Mouse (Mus musculus): Measurements from ENCODE around the gene Lrrc23.

Gene Lrrc23

GRCm38 (mm10) chr6:124732476-124733370 is 46.8 kb downstream of the Lrrc23 start:
- in situ Hi-C loops (cut with MboI; ENCODE audit: low pct_unique_long_range_greater_than_20kb in 1 of 2, low sequenced_read_pairs in 2 of 2, unreplicated experiment in 1 of 2): no loop called here

- in situ Hi-C loops (cut with MboI; ENCODE audit: low pct_unique_long_range_greater_than_20kb in 1 of 2, low sequenced_read_pairs in 2 of 2, unreplicated experiment in 1 of 2): no loop called here
Measured at GRCm38 (mm10) chr6:124731038-124731437, 48.5 kb downstream of the Lrrc23 start.

- in situ Hi-C loops (cut with MboI; ENCODE audit: low pct_unique_long_range_greater_than_20kb in 1 of 2, low sequenced_read_pairs in 2 of 2, unreplicated experiment in 1 of 2): no loop called here
Measured at GRCm38 (mm10) chr6:124729850-124730705, 49.4 kb downstream of the Lrrc23 start.

- in situ Hi-C loops (cut with MboI; ENCODE audit: low pct_unique_long_range_greater_than_20kb in 1 of 2, low sequenced_read_pairs in 2 of 2, unreplicated experiment in 1 of 2): no loop called here
Measured at GRCm38 (mm10) chr6:124728621-124729020, 50.9 kb downstream of the Lrrc23 start.

GRCm38 (mm10) chr6:124724472-124724871 is 55.1 kb downstream of the Lrrc23 start:
- in situ Hi-C loops (cut with MboI; ENCODE audit: low pct_unique_long_range_greater_than_20kb in 1 of 2, low sequenced_read_pairs in 2 of 2, unreplicated experiment in 1 of 2): no loop called here

- in situ Hi-C loops (cut with MboI; ENCODE audit: low pct_unique_long_range_greater_than_20kb in 1 of 2, low sequenced_read_pairs in 2 of 2, unreplicated experiment in 1 of 2): no loop called here
Measured at GRCm38 (mm10) chr6:124723541-124723940, 56.0 kb downstream of the Lrrc23 start.

- in situ Hi-C loops (cut with MboI; ENCODE audit: low pct_unique_long_range_greater_than_20kb in 1 of 2, low sequenced_read_pairs in 2 of 2, unreplicated experiment in 1 of 2): no loop called here
Measured at GRCm38 (mm10) chr6:124722876-124723473, 56.6 kb downstream of the Lrrc23 start.

GRCm38 (mm10) chr6:124720904-124721303 is 58.6 kb downstream of the Lrrc23 start:
- in situ Hi-C loops (cut with MboI; ENCODE audit: low pct_unique_long_range_greater_than_20kb in 1 of 2, low sequenced_read_pairs in 2 of 2, unreplicated experiment in 1 of 2): no loop called here
